Mouse (Mus musculus) effector memory CD4-positive, alpha-beta T cell, adult 7 months (primary cell): Measurements from ENCODE around the gene Cpb2. TPM values are rescaled to one million over a fixed set of nuclear protein-coding genes. Genes with fewer than 3 reads are reported as not detected.

Experiments used
- polyA plus RNA-seq: library from polyadenylated mRNA; unstranded; fragments of 100-300 nt; shearing (Covaris generic); gene quantifications from one replicate; pipeline ENCODE4 v1.2.1, GENCODE M21; 2017

Gene Cpb2
- polyA plus RNA-seq = not detected

DNA sequence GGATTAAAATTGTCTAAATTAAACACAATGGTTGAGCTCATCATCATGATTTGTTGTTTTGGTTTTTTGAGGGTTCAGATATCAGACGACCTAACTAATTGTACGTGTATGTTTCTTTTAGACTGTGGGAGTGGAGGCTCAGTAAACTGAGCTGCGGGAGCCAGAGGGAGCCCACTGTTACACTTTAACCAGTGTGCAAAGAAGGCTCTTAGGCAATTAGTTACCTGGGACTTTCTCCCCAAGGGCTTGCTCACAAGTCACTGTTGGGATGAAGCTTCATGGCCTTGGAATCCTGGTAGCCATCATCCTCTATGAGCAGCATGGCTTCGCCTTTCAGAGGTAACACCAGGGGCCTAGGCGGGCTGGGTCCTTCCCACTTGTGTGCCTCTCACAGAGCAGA, at the start of gene Cpb2:
TSS of gene Cpb2 (plus strand) at position 201 of the 400 bp plus-strand sequence.

DNA sequence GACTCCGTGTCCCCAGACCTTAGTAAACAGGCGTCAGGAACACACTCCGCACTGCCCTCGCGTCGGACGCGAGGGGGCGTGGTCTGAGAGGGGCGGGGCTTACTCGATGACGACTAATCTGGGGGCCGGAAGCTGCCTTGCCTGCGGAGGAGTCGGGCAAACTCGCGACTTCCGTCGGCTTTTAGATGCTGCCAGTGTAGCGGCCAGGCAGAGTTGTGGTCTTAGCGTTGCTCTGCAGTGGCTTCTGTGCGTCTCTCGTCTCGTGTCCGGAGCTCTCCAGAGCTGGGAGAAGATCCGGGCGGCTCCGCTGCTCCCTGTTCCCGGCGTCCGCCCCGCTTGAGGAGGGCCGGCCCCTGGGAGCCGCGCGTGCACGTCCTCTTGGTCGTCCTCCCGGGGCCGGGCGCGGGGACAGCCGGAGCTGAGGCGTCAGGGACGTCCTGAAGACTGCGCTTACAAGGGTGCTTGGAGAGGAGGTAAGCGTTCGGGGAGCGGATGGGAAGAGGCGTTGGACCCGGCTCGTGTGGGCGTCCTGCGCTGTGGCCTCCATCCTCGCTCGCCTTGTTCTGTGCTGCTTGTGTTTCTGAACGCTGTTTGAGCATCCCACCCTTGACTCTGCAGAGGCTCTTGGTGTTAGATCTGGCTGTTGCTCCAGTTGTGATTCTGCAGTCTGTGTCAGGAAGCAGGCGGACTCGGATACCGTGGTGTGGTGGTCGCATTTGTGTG, 42.3 kb downstream of the Cpb2 start, which contains the start of gene Zc3h13:
TSS of gene Zc3h13 (plus strand) at position 181 of the 723 bp plus-strand sequence.

Other genes with a start within 250 kb of the Cpb2 start
- gene Rubcnl, start 226.3 kb upstream of the Cpb2 start, polyA plus RNA-seq = 0.43 TPM
- 0.20 TPM for gene Lrrc63, start 111.4 kb upstream of the Cpb2 start, polyA plus RNA-seq
- 1,069 TPM for gene Lcp1, start 111.2 kb upstream of the Cpb2 start, polyA plus RNA-seq
- 39.7 TPM for gene Zc3h13, start 42.1 kb downstream of the Cpb2 start, polyA plus RNA-seq
- 0.28 TPM for gene Siah3, start 213.7 kb downstream of the Cpb2 start, polyA plus RNA-seq